Mouse (Mus musculus) neutrophil, adult 5-6 weeks (primary cell): ENCODE data around the gene Treh. TPM values are rescaled to one million over a fixed set of nuclear protein-coding genes. Genes with fewer than 3 reads are reported as not detected.

Experiments used
- ATAC-seq: fragments of 151-379, 151-347 bp; 2 replicates; pipeline ENCODE4 v1.8.0; 2017; ENCODE audit warnings: mild to moderate bottlenecking, moderate TSS enrichment; ENCODE audit not compliant: insufficient number of reproducible peaks, poor library complexity, low FRiP score, severe bottlenecking; ENCODE audit errors: extremely low read depth
- total RNA-seq: library from RNA; stranded (forward); fragments of 200-1000 nt; gene quantifications from 2 replicates; pipeline ENCODE4 v1.2.3, GENCODE M21; 2017

Gene Treh
- total RNA-seq, 1 experiment from 2014 or later, result not detected

GRCm38 (mm10) chr9:44671416-44671815, 1.6 kb upstream of the Treh start:
- no peak for ATAC-seq

GRCm38 (mm10) chr9:44672291-44672865, 655 bp upstream of the Treh start:
- no peak for ATAC-seq

GRCm38 (mm10) chr9:44678288-44678871, 5.3 kb downstream of the Treh start:
- no peak for ATAC-seq

DNA sequence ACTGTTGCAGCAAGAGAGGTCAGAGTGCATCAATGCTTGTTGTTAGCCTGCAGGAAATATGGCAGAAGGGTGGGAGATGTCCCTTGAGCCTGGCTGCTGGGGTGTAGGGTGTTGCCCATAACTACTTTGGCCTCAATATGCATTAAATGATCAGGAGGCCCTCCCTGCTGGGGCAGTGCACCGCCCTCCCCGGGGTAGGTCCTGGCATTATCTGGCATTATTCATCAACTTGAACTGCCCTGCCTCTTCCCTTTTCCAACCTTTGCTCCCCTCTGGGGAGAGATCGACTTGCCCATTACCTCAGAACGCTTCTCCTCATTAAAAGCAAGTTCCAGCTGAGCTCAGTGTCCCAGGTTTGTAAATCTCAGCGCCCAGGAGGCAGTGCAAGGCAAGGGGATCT, 6.5 kb downstream of the Treh start:
- no peak for ATAC-seq

- ATAC-seq, result no peak
These were observed 10.0 kb downstream of the Treh start for GRCm38 (mm10) chr9:44683046-44683445.

DNA sequence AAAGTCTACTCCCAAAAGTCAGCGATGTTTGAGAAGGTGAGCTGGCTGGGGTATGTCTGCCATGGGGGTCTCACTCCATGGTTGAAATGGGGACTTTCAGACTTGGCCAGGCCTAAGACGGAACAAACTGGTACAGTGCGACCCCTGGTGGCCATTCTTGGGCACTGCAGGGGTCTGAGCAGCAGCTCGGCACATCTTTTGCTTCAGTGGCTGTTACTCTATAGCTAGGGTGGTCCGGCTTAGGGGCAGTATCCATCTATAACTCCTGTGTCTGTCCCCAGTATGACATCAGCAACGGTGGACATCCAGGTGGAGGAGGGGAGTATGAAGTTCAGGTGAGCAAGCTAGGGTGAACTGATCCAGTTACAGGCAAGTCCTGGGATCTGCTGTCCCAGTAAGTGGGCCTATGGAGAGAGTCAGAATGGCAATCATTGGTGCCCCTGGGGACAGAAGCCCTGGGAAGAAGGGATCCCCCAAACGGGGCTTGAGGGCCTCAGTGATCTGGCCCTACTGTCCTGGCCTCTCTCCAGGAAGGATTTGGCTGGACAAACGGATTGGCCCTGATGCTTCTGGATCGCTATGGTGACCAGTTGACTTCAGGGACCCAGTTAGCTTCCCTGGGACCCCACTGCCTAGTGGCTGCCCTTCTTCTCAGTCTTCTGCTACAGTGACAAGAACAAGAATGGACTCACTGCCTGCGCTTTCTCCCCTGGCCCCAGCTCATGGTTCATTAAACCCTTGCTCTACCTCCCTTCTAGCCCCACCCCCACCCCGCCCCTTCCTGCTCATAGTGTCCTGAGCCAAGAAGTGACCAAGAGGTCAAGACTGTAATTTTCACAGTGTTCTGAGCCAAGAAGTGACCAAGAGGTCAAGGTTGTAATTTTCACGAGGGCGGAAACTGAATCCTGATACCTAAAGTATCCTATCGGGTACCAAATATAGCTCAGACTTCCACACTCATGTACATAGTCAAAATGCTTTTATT, 12.6 kb downstream of the Treh start:
- ATAC-seq, result peak; percentile 59

DNA sequence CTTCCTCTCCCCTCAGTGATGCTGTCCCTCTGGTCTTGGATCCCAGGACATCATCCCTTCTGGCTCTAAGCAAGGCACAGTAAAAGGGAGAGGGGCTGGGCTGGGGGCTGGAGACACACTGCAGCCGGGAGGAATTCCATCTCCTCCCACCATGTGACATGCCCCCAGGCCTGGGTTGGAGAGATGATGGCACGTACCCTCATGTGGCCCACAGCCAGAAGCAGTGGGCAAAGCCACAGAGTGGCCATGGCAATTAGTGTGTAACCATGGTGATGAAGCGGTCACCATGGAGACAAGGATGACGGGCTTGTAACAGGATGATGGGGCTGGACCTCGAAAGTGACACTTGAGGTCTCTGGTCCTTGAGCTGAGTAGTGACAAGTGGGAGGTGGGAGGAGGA, 13.6 kb downstream of the Treh start:
- ATAC-seq, result no peak

DNA sequence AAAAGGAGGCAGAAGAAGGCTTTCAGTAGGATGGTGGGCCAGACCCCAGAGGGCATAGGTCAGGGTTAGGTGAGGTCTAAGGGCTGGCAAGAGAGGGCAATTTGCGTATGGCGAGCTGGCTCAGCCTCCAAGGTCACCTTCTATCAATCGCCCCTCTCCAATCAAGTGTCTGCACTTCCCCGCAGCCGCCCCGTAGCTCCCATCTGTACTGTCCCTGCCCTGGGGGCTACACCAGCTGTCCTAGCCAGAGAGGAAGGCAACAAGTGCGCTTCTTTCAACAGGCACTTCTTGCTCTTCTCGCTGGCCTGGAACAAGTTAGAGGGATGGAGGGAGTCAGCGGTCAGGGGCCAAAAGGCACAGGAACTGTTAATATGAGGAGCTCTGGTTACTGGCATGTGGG, 15.0 kb downstream of the Treh start:
- no peak for ATAC-seq

GRCm38 (mm10) chr9:44690641-44691040, 17.6 kb downstream of the Treh start:
- peak; percentile 22; the same call in 1 of the 2 replicates for ATAC-seq

GRCm38 (mm10) chr9:44691671-44692520, 18.9 kb downstream of the Treh start:
- no peak for ATAC-seq

GRCm38 (mm10) chr9:44693071-44693470, 20.0 kb downstream of the Treh start:
- ATAC-seq, result no peak

DNA sequence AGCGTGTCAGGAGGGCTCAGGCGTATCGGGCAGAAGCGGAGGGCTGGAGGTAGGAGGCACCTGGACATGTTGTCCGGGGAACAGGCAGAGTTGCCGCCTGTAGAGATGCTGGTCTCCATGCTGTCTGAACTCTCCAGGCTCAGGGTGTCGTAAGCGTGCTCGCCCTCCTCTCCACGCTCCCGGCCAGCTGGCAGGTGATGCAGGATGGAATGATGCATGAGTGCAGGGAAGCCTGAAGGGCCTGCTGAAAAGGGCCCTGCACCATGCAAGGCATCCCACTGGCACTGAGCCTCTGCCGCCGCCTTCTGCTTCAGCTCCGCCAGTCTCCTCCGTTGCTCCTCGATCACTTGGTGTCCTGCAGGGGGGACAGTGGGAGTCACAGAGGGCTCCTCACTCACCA, 24.8 kb downstream of the Treh start:
- no peak for ATAC-seq

DNA sequence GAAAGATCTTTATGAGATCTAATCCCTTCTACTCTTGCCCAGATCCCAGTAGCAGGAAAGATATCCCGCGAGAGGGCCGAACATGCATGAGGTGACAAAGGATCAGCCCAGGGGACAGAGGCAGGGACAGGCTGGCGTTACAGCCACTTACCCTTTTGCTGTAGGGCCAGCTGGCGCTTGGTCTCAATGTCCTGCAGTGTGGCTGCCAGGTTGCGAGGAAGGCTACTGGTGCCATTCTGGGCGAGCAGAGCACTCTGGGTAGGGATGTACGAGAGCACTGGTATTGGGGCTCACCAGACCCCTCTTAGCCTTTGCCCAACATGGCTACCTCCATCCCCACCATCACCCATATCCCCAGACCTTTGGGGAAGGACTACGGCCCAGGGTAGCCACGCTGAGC, 26.2 kb downstream of the Treh start:
- no peak for ATAC-seq

DNA sequence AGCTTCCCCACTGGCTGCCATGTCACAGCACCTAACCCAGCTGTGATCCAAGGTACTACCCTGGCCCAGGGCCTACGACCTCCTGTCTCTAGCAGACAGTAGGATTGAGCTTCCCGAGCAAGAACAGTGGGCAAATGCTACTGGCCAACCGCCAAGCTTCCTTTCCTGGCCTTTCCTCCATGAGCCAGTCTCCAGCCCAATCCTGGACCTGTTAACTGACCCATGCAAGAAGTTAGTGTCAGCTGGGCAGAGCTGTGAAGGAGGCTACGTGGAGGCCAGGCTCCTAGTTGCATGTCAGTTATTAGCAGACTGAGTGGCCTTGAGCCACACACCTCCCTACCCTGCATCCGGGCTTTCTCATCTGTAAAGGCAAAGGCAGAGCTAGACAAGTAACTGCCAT, 26.7 kb downstream of the Treh start:
- ATAC-seq, result no peak

DNA sequence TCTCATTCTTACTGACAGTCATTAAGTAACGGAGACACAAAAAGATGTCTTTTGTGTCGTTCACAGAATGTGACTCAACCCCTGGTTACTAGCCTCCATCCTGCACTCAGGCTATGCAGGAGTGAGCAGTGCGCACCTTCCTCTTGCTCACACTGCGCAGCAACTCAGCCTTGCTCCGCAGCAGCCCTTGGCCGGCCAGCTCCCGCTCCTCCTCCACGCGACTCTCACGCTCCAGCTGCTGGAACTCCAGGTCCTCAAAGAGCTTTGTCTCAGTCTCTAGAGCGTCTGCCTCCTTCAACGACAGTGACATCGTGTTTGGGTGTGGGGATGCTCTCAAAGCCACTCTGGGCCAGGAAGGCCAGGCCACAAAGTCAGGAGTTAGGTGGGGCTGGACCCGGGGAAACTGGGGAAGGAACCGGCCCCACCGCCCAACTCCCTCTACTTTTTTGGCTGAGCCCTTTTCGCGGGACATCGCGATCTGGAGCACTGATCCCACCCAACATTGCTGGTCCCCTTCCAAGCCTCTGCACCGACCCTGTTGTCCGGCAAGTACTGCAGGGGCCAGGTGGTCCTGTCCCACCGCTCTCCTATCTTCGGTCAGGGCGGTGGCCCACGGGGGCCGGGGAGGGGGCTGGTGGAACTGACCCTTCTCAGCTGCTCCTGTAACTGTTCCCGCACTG, 34.9 kb downstream of the Treh start:
- no peak for ATAC-seq

GRCm38 (mm10) chr9:44708429-44708765, 35.4 kb downstream of the Treh start:
- no peak for ATAC-seq

GRCm38 (mm10) chr9:44708925-44709324, 35.9 kb downstream of the Treh start:
- no peak for ATAC-seq

DNA sequence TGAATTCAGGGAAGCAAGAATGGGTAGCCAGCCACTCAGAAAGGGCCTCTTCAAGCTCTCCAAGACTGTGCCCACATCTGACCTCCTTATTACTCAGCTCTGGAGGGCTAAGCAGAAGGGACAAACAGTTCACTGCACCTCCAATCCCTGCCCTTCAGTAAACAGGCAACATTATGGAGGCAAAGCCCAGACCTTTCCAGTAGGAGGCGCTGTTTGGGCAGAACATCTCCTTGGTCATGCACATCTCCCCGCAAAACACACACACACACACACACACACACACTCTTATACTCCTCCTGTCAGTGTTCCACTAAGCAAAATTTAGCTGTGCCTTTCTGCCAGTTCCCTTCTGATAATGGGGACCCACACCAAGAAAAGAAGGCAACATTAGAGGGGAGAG, 36.6 kb downstream of the Treh start:
- no peak for ATAC-seq

GRCm38 (mm10) chr9:44710213-44710612, 37.2 kb downstream of the Treh start:
- no peak for ATAC-seq
